Mouse (Mus musculus): Measurements from ENCODE around the gene Hoxa6.

GRCm38 (mm10) chr6:52245757-52246142 is 37.2 kb upstream of the Hoxa6 start, which contains the start of gene Hoxa11:
- TF ChIP-seq POLR2A (IDR thresholded peaks at IDR 0.05; ENCODE audit: borderline replicate concordance, extremely low read depth, insufficient read depth, insufficient read length, poor library complexity, severe bottlenecking) (no peak), CTCF (IDR thresholded peaks at IDR 0.05; ENCODE audit: borderline replicate concordance, extremely low read depth, insufficient read depth, insufficient read length) (no peak)
